Mouse (Mus musculus) intestine, postnatal 0 days (tissue): ENCODE results near the gene Olfr516. TPM values are rescaled to one million over a fixed set of nuclear protein-coding genes. Genes with fewer than 3 reads are reported as not detected.
"Not testable (repeated sequence)": the region's sequence is repeated elsewhere in the genome, so short reads cannot be mapped to it uniquely, and the experiment has no call there.

ENCODE experiments used
- ATAC-seq: fragments of 200-750 bp; cut with Nextera tagmentation; 2 replicates; pipeline ENCODE4 v1.8.0; 2017; ENCODE audit warnings: mild to moderate bottlenecking, moderate TSS enrichment, moderate library complexity
- H3K27ac ChIP-seq: fragments of 300-500 bp; sonication (generic); 2 replicates; pipeline ENCODE4 v1.5.1; 2014; ENCODE audit warnings: mild to moderate bottlenecking, low read depth, low read length, moderate library complexity
- H3K27me3 ChIP-seq: fragments of 300-500 bp; sonication (generic); replicated peaks from 2 replicates; pipeline ENCODE4 v1.6.1; 2014; ENCODE audit warnings: low read length, mixed read lengths; ENCODE audit not compliant: control insufficient read depth, insufficient read depth
- H3K36me3 ChIP-seq: fragments of 300-500 bp; sonication (generic); 2 replicates; pipeline ENCODE4 v1.6.1; 2014; ENCODE audit warnings: mild to moderate bottlenecking, moderate library complexity; ENCODE audit not compliant: control insufficient read depth, insufficient read depth
- H3K4me1 ChIP-seq: fragments of 300-500 bp; sonication (generic); replicated peaks from 2 replicates; pipeline ENCODE4 v1.6.1; 2014; ENCODE audit warnings: antibody characterized with exemption, low read length, mixed read lengths; ENCODE audit not compliant: control insufficient read depth, insufficient read depth
- H3K4me2 ChIP-seq: fragments of 300-500 bp; sonication (generic); replicated peaks from 2 replicates; pipeline ENCODE4 v1.6.1; 2014; ENCODE audit warnings: low read depth, mild to moderate bottlenecking, moderate library complexity
- H3K4me3 ChIP-seq: fragments of 300-500 bp; sonication (generic); 2 replicates; pipeline ENCODE4 v1.5.1; 2014; ENCODE audit warnings: low read depth, low read length
- H3K9ac ChIP-seq: fragments of 300-500 bp; sonication (generic); 2 replicates; pipeline ENCODE4 v1.6.1; 2014; ENCODE audit warnings: mild to moderate bottlenecking, low read depth, low read length
- H3K9me3 ChIP-seq: fragments of 300-500 bp; sonication (generic); 2 replicates; pipeline ENCODE4 v1.6.1; 2016; ENCODE audit warnings: mixed run types; ENCODE audit not compliant: control insufficient read depth
- CTCF ChIP-seq: sonication (generic); IDR thresholded peaks from 2 replicates; pipeline ENCODE4 v1.5.1; 2016; ENCODE audit warnings: low read depth, mild to moderate bottlenecking, control low read depth, antibody characterized with exemption, moderate library complexity
- WGBS: fragments of 180-500 bp; shearing (Covaris S2); extraction: QIAGEN DNeasy Blood & Tissue Kit; methylation state at CpG from one replicate; pipeline ENCODE4 v1.1.7; 2014; 5-methylcytosine and 5-hydroxymethylcytosine counted together
- polyA plus RNA-seq: library from polyadenylated mRNA; unstranded; fragments of >200 nt; fragmentation: Nextera tagmentation; extraction: Ambion mirVana; gene quantifications from 2 replicates; pipeline ENCODE4 v1.2.1, GENCODE M21; 2015

The Olfr516 gene
- polyA plus RNA-seq, result not detected in 2 replicates

DNA sequence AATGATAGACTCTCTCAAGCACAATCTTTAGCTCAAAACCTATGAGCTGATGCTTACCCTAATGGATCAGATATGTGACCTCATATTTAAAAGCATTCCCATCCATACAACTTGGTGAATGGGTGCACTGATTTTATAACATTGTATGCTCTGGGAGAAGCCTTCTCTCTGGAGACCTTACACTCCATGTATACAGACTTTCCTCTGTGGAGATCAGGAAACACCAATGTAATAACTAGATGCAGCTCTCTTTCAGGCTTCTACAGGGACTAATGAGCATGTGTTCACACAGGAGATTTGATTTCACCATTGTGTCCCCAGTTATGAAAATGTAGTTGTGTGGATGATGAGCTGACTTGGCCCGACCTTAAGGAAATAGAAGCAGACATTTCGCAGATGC, at the start of gene Olfr516:
TSS of gene Olfr516 (minus strand) at position 101 of the 400 bp plus-strand sequence.
- Histone ChIP-seq H3K4me1 (no peaks in the 10 kb centered on the region), H3K4me2 (no peak within 1 kb of the TSS), H3K27me3 (no peaks in the 10 kb centered on the region), H3K9me3 (no peaks in the 10 kb centered on the region), H3K27ac (no peak within 1 kb of the TSS), H3K36me3 (no peaks in the 10 kb centered on the region), H3K4me3 (no peak within 1 kb of the TSS), H3K9ac (no peak within 1 kb of the TSS)
- WGBS, result 87% methylated on average over 2 of the region's 2 CpGs
- no peak for TF ChIP-seq CTCF
- no peak for ATAC-seq

DNA sequence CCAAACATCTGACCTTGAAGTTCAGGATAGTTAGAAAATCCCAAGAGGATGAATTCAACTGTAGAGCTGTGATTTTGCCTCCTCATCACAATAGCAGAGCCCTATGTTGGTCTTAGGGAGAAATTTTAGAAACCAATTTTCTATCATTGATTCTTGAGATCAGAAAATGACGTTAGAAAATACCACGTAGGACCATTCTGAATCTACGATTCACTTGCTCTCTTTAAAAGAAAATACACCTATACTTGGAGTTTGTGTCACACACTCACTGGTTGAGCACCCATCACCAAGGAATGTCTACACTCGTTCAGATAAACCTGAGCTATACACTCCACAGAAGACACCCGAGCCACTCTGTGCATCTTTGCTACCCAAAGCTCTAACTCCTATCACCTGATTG, 44.0 kb upstream of the Olfr516 start, which contains the start of gene Olfr519:
TSS of gene Olfr519 (minus strand) at position 101 of the 400 bp plus-strand sequence.
- H3K4me1 ChIP-seq, result no peaks in the 10 kb centered on the region
- no peaks in the 10 kb centered on the region for H3K36me3 ChIP-seq
- H3K27ac ChIP-seq, result no peak within 1 kb of the TSS
- 87% methylated on average over 5 of the region's 5 CpGs for WGBS
- no peaks in the 10 kb centered on the region for H3K9me3 ChIP-seq
- no peak for ATAC-seq
- no peak for TF ChIP-seq CTCF
- no peaks in the 10 kb centered on the region for H3K27me3 ChIP-seq
- H3K4me2 ChIP-seq, result no peak within 1 kb of the TSS
- no peak within 1 kb of the TSS for H3K9ac ChIP-seq
- no peak within 1 kb of the TSS for H3K4me3 ChIP-seq

DNA sequence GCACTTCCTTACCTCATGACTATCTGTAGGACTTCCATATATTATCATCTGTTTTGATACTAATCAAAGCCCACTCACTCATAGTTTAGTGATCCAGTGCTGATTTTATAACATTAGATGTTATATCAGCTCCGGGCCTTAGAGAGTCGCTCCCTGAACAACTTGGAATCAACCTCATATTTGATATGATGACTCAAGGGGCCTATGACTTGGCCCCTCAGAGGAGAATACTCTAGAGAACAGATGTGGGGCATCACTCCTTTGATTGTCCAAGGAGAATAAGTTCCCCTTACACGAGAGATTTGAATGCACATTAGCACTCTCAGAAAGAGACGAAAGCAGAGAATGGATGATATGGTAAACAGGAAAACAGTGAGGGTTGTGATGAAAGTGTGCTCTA, 34.6 kb upstream of the Olfr516 start, which contains the start of gene Olfr518:
TSS of gene Olfr518 (minus strand) at position 101 of the 400 bp plus-strand sequence.
- Histone ChIP-seq H3K27ac (no peak within 1 kb of the TSS), H3K4me3 (no peak within 1 kb of the TSS), H3K36me3 (no peaks in the 10 kb centered on the region), H3K9ac (no peak within 1 kb of the TSS), H3K9me3 (no peaks in the 10 kb centered on the region), H3K27me3 (no peaks in the 10 kb centered on the region), H3K4me1 (no peaks in the 10 kb centered on the region), H3K4me2 (no peak within 1 kb of the TSS)
- 77% methylated on average over 4 of the region's 4 CpGs for WGBS
- no peak for TF ChIP-seq CTCF
- ATAC-seq, result no peak

DNA sequence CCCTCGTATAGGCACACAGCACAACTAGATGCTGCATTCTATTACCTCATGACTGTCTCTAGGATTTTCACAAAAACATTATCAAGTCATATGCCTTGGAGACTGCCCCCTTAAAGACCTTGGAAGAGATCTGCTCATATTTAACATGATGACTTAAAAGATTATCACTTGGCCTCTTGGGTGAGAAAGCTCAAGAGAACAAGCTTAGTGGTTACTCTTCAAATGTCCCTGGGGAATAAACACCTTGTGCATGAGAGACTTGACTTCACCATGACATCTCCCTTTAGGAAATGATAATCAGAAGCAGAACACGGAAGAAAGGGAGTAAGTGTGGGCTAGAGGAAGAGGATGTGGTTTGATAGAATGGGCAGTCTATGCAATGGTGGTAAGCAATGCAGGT, 21.9 kb upstream of the Olfr516 start, which contains the start of gene Olfr517:
TSS of gene Olfr517 (minus strand) at position 101 of the 400 bp plus-strand sequence.
- no peaks in the 10 kb centered on the region for H3K4me1 ChIP-seq
- ATAC-seq, result no peak
- H3K27me3 ChIP-seq, result no peaks in the 10 kb centered on the region
- no peak within 1 kb of the TSS for H3K27ac ChIP-seq
- H3K9me3 ChIP-seq, result no peaks in the 10 kb centered on the region
- WGBS, result 64% methylated on average over 2 of the region's 2 CpGs
- no peak within 1 kb of the TSS for H3K9ac ChIP-seq
- no peak within 1 kb of the TSS for H3K4me2 ChIP-seq
- H3K36me3 ChIP-seq, result no peaks in the 10 kb centered on the region
- TF ChIP-seq CTCF, result no peak
- H3K4me3 ChIP-seq, result no peak within 1 kb of the TSS

DNA sequence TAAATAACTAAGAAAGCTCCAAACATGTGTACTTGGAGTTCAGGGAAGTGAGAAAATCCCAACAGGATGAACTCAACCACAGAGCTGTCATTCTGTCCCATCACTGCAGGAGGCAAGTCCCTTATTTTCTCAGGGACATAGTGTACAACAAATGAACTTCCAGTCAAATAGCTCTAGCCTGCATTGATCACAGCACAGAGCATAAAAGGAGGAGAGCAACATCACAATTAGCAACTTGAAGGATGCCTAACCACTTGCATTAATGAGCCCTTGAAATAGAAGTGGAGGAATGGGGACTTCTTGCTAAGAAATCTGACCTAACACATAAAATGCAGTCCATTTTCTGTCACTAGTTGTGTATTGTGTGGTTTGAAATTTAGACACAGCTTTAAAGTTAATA, 24.4 kb downstream of the Olfr516 start, which contains the start of gene Olfr514:
TSS of gene Olfr514 (minus strand) at position 101 of the 400 bp plus-strand sequence.
- ATAC-seq, result no peak
- H3K27ac ChIP-seq, result no peak within 1 kb of the TSS
- H3K4me1 ChIP-seq, result no peaks in the 10 kb centered on the region
- TF ChIP-seq CTCF, result no peak
- no peaks in the 10 kb centered on the region for H3K36me3 ChIP-seq
- H3K4me2 ChIP-seq, result no peak within 1 kb of the TSS
- H3K27me3 ChIP-seq, result no peaks in the 10 kb centered on the region
- no peaks in the 10 kb centered on the region for H3K9me3 ChIP-seq
- no peak within 1 kb of the TSS for H3K9ac ChIP-seq
- no peak within 1 kb of the TSS for H3K4me3 ChIP-seq

DNA sequence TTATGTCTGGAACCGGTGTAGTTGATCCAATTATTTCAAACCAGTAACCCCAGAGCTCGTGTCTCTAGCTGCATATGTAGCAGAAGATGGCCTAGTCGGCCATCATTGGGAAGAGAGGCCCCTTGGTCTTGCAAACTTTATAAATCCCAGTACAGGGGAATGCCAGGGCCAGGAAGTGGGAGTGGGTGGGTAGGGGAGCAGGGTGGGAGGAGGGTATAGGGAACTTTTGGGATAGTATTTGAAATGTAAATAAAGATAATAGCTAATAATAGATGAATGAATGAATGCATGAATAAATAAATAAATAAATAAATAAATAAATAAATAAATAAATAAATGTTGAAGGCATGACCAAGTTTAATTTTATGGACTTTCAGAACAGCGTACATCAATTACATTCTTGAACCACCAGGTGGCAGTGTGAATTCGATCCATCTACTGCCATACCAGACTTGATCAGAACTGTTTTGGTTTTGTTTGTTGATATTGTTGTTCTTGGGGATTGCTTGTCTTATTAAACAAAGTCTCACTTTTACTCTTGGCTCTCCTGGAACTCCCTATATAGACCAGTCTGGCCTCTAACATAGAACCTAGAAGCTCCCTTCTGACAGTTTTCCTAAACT, 35.6 kb downstream of the Olfr516 start:
- H3K4me2 ChIP-seq, H3K9me3 ChIP-seq, H3K4me1 ChIP-seq, H3K36me3 ChIP-seq, H3K9ac ChIP-seq, H3K27me3 ChIP-seq, H3K27ac ChIP-seq, H3K4me3 ChIP-seq: not testable (repeated sequence)
- peak; percentile 73 for TF ChIP-seq CTCF
- ATAC-seq, result 0 out of 2 replicates have a peak, but pooled peaks have one; percentile 22
- WGBS, result 49% methylated on average over 5 of the region's 5 CpGs
